Mouse (Mus musculus): ENCODE results near the gene Vat1. TPM values are rescaled to one million over a fixed set of nuclear protein-coding genes. Genes with fewer than 3 reads are reported as not detected.

Vat1 gene
- polyA plus RNA-seq (2011; ENCODE audit: insufficient read length, low read depth, missing spikeins) = 218 and 264 TPM in 2 replicates

GRCm38 (mm10) chr11:101465869-101466551 is at the start of gene Vat1:
Gene Vat1 (minus strand): TSS chr11:101466230.
- Histone ChIP-seq H3K4me3 (ENCODE audit: insufficient read depth, low read length) (peak within 1 kb of the TSS; percentile 57), H3K4me1 (ENCODE audit: control insufficient read depth, insufficient read depth, low read length) (0 out of 2 replicates have a peak, but pooled peaks cover 10% of the 10 kb centered on the region), H3K27ac (ENCODE audit: insufficient read depth, low read length) (peak within 1 kb of the TSS; percentile 76)
- TF ChIP-seq POLR2A (IDR thresholded peaks at IDR 0.05; ENCODE audit: low read depth, low read length) (peak; percentile 97), CTCF (IDR thresholded peaks at IDR 0.05; ENCODE audit: borderline replicate concordance, insufficient read depth, low read length) (no peak)

- no peak for TF ChIP-seq CTCF (IDR thresholded peaks at IDR 0.05; ENCODE audit: borderline replicate concordance, insufficient read depth, low read length)
- no peak for TF ChIP-seq POLR2A (IDR thresholded peaks at IDR 0.05; ENCODE audit: low read depth, low read length)
- no peak overlapping the region for H3K4me3 ChIP-seq (ENCODE audit: insufficient read depth, low read length)
These were observed 41.1 kb upstream of the Vat1 start for GRCm38 (mm10) chr11:101507090-101507489.

GRCm38 (mm10) chr11:101506269-101506780 is 40.3 kb upstream of the Vat1 start:
- no peak overlapping the region for H3K4me3 ChIP-seq (ENCODE audit: insufficient read depth, low read length)
- TF ChIP-seq CTCF (IDR thresholded peaks at IDR 0.05; ENCODE audit: borderline replicate concordance, insufficient read depth, low read length) (no peak), POLR2A (IDR thresholded peaks at IDR 0.05; ENCODE audit: low read depth, low read length) (no peak)
- no peak overlapping the region for H3K27ac ChIP-seq (ENCODE audit: insufficient read depth, low read length)
- H3K4me1 ChIP-seq (ENCODE audit: control insufficient read depth, insufficient read depth, low read length) = no peaks in the 10 kb centered on the region

More at GRCm38 (mm10) chr11:101507090-101507489, 41.1 kb upstream of the Vat1 start:
- no peak overlapping the region for H3K27ac ChIP-seq (ENCODE audit: insufficient read depth, low read length)
- no peaks in the 10 kb centered on the region for H3K4me1 ChIP-seq (ENCODE audit: control insufficient read depth, insufficient read depth, low read length)

- no peak overlapping the region for H3K4me3 ChIP-seq (ENCODE audit: insufficient read depth, low read length)
- no peaks in the 10 kb centered on the region for H3K4me1 ChIP-seq (ENCODE audit: control insufficient read depth, insufficient read depth, low read length)
- TF ChIP-seq CTCF (IDR thresholded peaks at IDR 0.05; ENCODE audit: borderline replicate concordance, insufficient read depth, low read length) = no peak
- no peak for TF ChIP-seq POLR2A (IDR thresholded peaks at IDR 0.05; ENCODE audit: low read depth, low read length)
- no peak overlapping the region for H3K27ac ChIP-seq (ENCODE audit: insufficient read depth, low read length)
These were observed 20.1 kb upstream of the Vat1 start for GRCm38 (mm10) chr11:101486126-101486525.

- H3K27ac ChIP-seq (ENCODE audit: insufficient read depth, low read length) = no peak overlapping the region
- no peak overlapping the region for H3K4me3 ChIP-seq (ENCODE audit: insufficient read depth, low read length)
- no peak for TF ChIP-seq POLR2A (IDR thresholded peaks at IDR 0.05; ENCODE audit: low read depth, low read length)
- no peak for TF ChIP-seq CTCF (IDR thresholded peaks at IDR 0.05; ENCODE audit: borderline replicate concordance, insufficient read depth, low read length)
- no peaks in the 10 kb centered on the region for H3K4me1 ChIP-seq (ENCODE audit: control insufficient read depth, insufficient read depth, low read length)
These were observed 19.5 kb upstream of the Vat1 start for GRCm38 (mm10) chr11:101485509-101486028.

GRCm38 (mm10) chr11:101484814-101485213 is 18.8 kb upstream of the Vat1 start:
- Histone ChIP-seq H3K4me3 (ENCODE audit: insufficient read depth, low read length) (no peak overlapping the region), H3K27ac (ENCODE audit: insufficient read depth, low read length) (no peak overlapping the region), H3K4me1 (ENCODE audit: control insufficient read depth, insufficient read depth, low read length) (no peaks in the 10 kb centered on the region)
- no peak for TF ChIP-seq CTCF (IDR thresholded peaks at IDR 0.05; ENCODE audit: borderline replicate concordance, insufficient read depth, low read length)
- TF ChIP-seq POLR2A (IDR thresholded peaks at IDR 0.05; ENCODE audit: low read depth, low read length) = no peak

GRCm38 (mm10) chr11:101484245-101484644 is 18.2 kb upstream of the Vat1 start:
- H3K4me1 ChIP-seq (ENCODE audit: control insufficient read depth, insufficient read depth, low read length) = no peaks in the 10 kb centered on the region
- no peak overlapping the region for H3K4me3 ChIP-seq (ENCODE audit: insufficient read depth, low read length)
- TF ChIP-seq CTCF (IDR thresholded peaks at IDR 0.05; ENCODE audit: borderline replicate concordance, insufficient read depth, low read length) = no peak
- TF ChIP-seq POLR2A (IDR thresholded peaks at IDR 0.05; ENCODE audit: low read depth, low read length) = no peak
- H3K27ac ChIP-seq (ENCODE audit: insufficient read depth, low read length) = no peak overlapping the region

- TF ChIP-seq POLR2A (IDR thresholded peaks at IDR 0.05; ENCODE audit: low read depth, low read length) = no peak
- no peak for TF ChIP-seq CTCF (IDR thresholded peaks at IDR 0.05; ENCODE audit: borderline replicate concordance, insufficient read depth, low read length)
- Histone ChIP-seq H3K4me1 (ENCODE audit: control insufficient read depth, insufficient read depth, low read length) (no peaks in the 10 kb centered on the region), H3K27ac (ENCODE audit: insufficient read depth, low read length) (no peak overlapping the region), H3K4me3 (ENCODE audit: insufficient read depth, low read length) (no peak overlapping the region)
These were observed 17.8 kb upstream of the Vat1 start for GRCm38 (mm10) chr11:101483804-101484203.

GRCm38 (mm10) chr11:101480912-101481311 is 14.9 kb upstream of the Vat1 start:
- H3K27ac ChIP-seq (ENCODE audit: insufficient read depth, low read length) = no peak overlapping the region
- TF ChIP-seq POLR2A (IDR thresholded peaks at IDR 0.05; ENCODE audit: low read depth, low read length) (no peak), CTCF (IDR thresholded peaks at IDR 0.05; ENCODE audit: borderline replicate concordance, insufficient read depth, low read length) (no peak)
- H3K4me3 ChIP-seq (ENCODE audit: insufficient read depth, low read length) = no peak overlapping the region
- no peaks in the 10 kb centered on the region for H3K4me1 ChIP-seq (ENCODE audit: control insufficient read depth, insufficient read depth, low read length)

GRCm38 (mm10) chr11:101479171-101479635 is 13.2 kb upstream of the Vat1 start:
- H3K27ac ChIP-seq (ENCODE audit: insufficient read depth, low read length) = no peak overlapping the region
- no peak overlapping the region for H3K4me3 ChIP-seq (ENCODE audit: insufficient read depth, low read length)

More at GRCm38 (mm10) chr11:101479171-101479635, 13.2 kb upstream of the Vat1 start:
- H3K4me1 ChIP-seq (ENCODE audit: control insufficient read depth, insufficient read depth, low read length) = no peaks in the 10 kb centered on the region
- TF ChIP-seq POLR2A (IDR thresholded peaks at IDR 0.05; ENCODE audit: low read depth, low read length) (no peak), CTCF (IDR thresholded peaks at IDR 0.05; ENCODE audit: borderline replicate concordance, insufficient read depth, low read length) (no peak)

Data from embryonic fibroblast, embryonic 13.5 days (primary cell).